Mouse (Mus musculus) liver, embryonic 13.5 days (tissue): ENCODE results near the gene Vmn1r131. TPM values are rescaled to one million over a fixed set of nuclear protein-coding genes. Genes with fewer than 3 reads are reported as not detected.
"Not testable (repeated sequence)": the region's sequence is repeated elsewhere in the genome, so short reads cannot be mapped to it uniquely, and the experiment has no call there.

Experiments used
- ATAC-seq: fragments of 200-750 bp; cut with Nextera tagmentation; 2 replicates; pipeline ENCODE4 v1.8.0; 2017; ENCODE audit warnings: low read depth, mild to moderate bottlenecking, moderate number of reproducible peaks, moderate library complexity
- DNase-seq: peaks from one replicate; pipeline ENCODE4 v3.0.0; 2022
- H3K27ac ChIP-seq: fragments of 300-500 bp; sonication (generic); 2 replicates; pipeline ENCODE4 v1.5.1; 2015; ENCODE audit warnings: moderate library complexity, mild to moderate bottlenecking, inconsistent platforms
- H3K27me3 ChIP-seq: fragments of 300-500 bp; sonication (generic); 2 replicates; pipeline ENCODE4 v1.6.1; 2015; ENCODE audit warnings: mild to moderate bottlenecking, inconsistent platforms
- H3K36me3 ChIP-seq: fragments of 300-500 bp; sonication (generic); 2 replicates; pipeline ENCODE4 v1.6.1; 2015; ENCODE audit warnings: mild to moderate bottlenecking, inconsistent platforms
- H3K4me1 ChIP-seq: fragments of 300-500 bp; sonication (generic); replicated peaks from 2 replicates; pipeline ENCODE4 v1.6.1; 2015; ENCODE audit warnings: inconsistent platforms
- H3K4me2 ChIP-seq: fragments of 300-500 bp; sonication (generic); 2 replicates; pipeline ENCODE4 v1.6.1; 2015; ENCODE audit warnings: inconsistent platforms, mild to moderate bottlenecking, moderate library complexity
- H3K4me3 ChIP-seq: fragments of 300-500 bp; sonication (generic); replicated peaks from 2 replicates; pipeline ENCODE4 v1.5.1; 2015; ENCODE audit warnings: mild to moderate bottlenecking, inconsistent platforms
- H3K9ac ChIP-seq: fragments of 300-500 bp; sonication (generic); 2 replicates; pipeline ENCODE4 v1.6.1; 2015; ENCODE audit warnings: mild to moderate bottlenecking, inconsistent platforms
- H3K9me3 ChIP-seq: fragments of 300-500 bp; sonication (generic); replicated peaks from 2 replicates; pipeline ENCODE4 v1.6.1; 2016; ENCODE audit warnings: inconsistent platforms
- WGBS: fragments of 180-500 bp; shearing (Covaris S2); methylation state at CpG from one replicate; pipeline ENCODE4 v1.1.7; 2015; ENCODE audit not compliant: insufficient replicate concordance; 5-methylcytosine and 5-hydroxymethylcytosine counted together
- polyA plus RNA-seq: library from polyadenylated mRNA; unstranded; fragments of >200 nt; fragmentation: Nextera tagmentation; extraction: Ambion mirVana; gene quantifications from 2 replicates; pipeline ENCODE4 v1.2.1, GENCODE M21; 2015

Gene Vmn1r131
- polyA plus RNA-seq: not detected in 2 replicates

GRCm38 (mm10) chr7:21545990-21546389 lies at the start of gene Vmn1r131:
Vmn1r131 (minus strand) TSS chr7:21546090.
- ATAC-seq: not testable (repeated sequence)
- no CpG with 5 or more reads among the region's 2 CpGs for WGBS

GRCm38 (mm10) chr7:21511480-21511879 lies 34.4 kb downstream of the Vmn1r131 start, which contains the start of gene Vmn1r130:
Vmn1r130 (plus strand) TSS chr7:21511780.
- not testable (repeated sequence) for H3K27me3 ChIP-seq, ATAC-seq, DNase-seq, H3K4me3 ChIP-seq, H3K9ac ChIP-seq, H3K9me3 ChIP-seq, H3K4me2 ChIP-seq, H3K36me3 ChIP-seq, H3K4me1 ChIP-seq, H3K27ac ChIP-seq
- no CpG with 5 or more reads among the region's 3 CpGs for WGBS

More at GRCm38 (mm10) chr7:21545990-21546389, at the start of gene Vmn1r131:
- H3K9me3 ChIP-seq, H3K27ac ChIP-seq, H3K9ac ChIP-seq, H3K4me2 ChIP-seq, H3K4me3 ChIP-seq, H3K36me3 ChIP-seq, DNase-seq, H3K27me3 ChIP-seq, H3K4me1 ChIP-seq: not testable (repeated sequence)

Other genes starting within 250 kb of the Vmn1r131 start
- not detected in 2 replicates for gene Vmn1r126, start 244.6 kb downstream of the Vmn1r131 start, polyA plus RNA-seq
- gene Vmn1r127, start 226.2 kb downstream of the Vmn1r131 start, polyA plus RNA-seq: not detected in 2 replicates
- gene Vmn1r128, start 196.7 kb downstream of the Vmn1r131 start, polyA plus RNA-seq: not detected in 2 replicates
- not detected in 2 replicates for gene Vmn1r129, start 184.8 kb downstream of the Vmn1r131 start, polyA plus RNA-seq
- not detected in 2 replicates for gene Gm6882, start 113.3 kb downstream of the Vmn1r131 start, polyA plus RNA-seq
- not detected in 2 replicates for gene Vmn1r130, start 34.3 kb downstream of the Vmn1r131 start, polyA plus RNA-seq
- gene Vmn1r132, start 68.0 kb upstream of the Vmn1r131 start, polyA plus RNA-seq: not detected in 2 replicates
- not detected in 2 replicates for gene Gm4175, start 215.4 kb upstream of the Vmn1r131 start, polyA plus RNA-seq